Mouse (Mus musculus): Measurements from ENCODE around the gene Tmem132b.

The Tmem132b gene

DNA sequence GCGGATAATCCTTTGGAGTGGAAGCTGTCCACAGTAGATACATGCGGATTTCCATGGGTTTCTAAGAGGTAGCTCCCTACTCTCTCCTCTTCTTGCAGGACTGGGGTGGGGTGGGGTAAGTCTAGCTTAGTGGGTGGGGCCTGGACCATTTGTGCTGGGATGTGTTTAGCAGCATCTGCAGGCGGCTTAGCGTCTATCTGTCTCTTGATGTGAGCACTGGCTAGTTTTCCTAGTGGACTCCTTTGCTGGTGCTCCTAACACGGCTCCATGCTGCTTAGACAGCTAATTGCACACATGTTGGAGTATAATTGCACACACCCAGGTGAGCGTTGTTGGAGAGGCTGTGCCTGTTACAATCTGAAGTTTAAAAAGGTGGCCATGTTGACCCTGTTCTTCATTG lies 149.3 kb downstream of the Tmem132b start:
- DNase-seq = no peak

DNA sequence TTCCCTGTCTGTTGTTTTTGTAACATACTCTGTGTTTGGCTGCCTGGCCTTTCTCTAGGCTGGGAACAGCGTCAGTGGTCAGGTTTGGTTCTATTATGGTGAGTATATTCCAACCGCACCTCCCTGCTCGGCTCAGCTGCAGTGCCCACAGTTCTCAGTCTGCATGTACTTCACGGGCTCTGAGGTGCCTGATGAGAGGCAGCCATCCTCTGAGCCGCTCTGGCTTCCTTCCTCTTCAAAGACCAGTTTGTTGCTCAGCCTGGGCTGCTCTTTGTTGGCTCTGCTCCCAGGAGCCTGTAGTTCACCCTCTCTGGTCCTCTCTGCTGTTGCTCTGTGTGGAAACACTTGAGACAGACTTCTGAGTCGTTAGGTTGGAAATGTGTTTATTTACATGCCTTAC lies 151.9 kb downstream of the Tmem132b start:
- DNase-seq = no peak

DNA sequence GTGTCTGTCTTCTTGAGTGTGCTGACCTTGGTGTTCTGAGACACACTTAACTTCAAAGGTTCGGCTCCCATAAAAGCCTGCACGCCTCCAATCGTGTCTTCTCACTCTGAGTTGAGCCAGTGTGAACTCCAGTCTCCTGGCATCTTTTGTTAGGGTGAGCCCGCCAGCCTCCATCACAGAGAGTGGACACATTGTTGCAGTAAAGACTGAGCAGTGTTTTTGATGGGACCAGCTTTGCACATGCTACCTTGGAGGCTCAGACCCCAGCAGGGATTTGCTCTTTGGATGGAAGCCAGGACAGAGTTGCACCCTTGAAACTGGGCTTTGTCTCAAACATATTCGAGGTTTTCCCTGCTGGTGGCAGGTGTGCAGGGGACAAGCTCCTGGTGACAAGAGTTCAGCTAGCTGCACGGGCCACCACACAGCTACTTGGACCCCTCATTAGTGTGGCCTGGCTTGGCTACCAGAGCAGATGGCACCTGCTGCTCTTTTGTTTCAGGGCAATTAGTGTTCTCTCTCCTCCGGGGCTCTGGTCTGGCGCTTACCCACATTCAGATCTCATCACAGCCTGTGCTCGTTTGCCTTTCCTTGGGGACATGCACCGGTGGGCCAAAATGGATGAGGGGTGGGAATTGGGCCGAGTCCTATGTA lies 154.2 kb downstream of the Tmem132b start:
- peak; percentile 29 to 41 for DNase-seq

DNA sequence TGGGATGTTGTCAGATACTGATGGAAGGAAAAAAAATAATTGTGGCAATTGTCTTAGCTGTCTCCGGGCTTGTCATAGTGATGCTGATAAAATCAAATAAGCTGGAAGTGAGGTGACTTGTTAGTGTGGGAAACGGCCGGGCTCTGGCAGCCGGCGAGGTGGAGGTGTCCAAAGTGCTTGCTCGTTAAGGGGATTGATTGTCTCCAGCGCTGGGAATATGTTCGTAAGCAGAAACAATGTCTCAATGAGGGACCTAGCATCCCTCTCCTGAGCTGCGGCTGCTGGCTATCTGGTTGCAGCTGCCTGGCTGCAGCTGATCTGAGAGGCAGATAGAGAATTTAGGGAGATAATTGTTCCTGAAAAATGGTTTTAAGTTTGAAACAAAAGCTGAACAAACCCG lies 161.0 kb downstream of the Tmem132b start:
- DNase-seq = no peak

DNA sequence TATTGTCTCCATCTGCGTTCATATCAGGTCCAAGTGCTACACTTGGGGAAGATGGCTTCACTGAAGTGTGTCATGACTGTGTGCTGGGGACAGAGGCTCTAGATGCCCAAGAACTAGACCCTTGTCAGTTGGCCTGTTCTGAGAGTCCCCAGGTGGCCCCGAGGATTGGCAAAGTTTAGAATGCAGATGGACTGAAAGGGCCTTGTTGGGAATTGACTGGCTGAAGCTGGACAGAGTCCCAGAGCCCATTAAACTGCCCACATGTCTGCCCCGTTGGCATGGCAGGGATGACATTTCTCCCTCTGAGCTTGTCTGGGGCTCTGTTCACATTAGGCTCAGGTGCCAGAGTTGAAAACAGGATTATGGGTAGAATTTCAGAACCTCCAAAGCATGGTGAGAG lies 167.8 kb downstream of the Tmem132b start:
- DNase-seq = peak; percentile 46 to 61

GRCm38 (mm10) chr5:125700234-125700633 lies 168.7 kb downstream of the Tmem132b start:
- DNase-seq = no peak

DNA sequence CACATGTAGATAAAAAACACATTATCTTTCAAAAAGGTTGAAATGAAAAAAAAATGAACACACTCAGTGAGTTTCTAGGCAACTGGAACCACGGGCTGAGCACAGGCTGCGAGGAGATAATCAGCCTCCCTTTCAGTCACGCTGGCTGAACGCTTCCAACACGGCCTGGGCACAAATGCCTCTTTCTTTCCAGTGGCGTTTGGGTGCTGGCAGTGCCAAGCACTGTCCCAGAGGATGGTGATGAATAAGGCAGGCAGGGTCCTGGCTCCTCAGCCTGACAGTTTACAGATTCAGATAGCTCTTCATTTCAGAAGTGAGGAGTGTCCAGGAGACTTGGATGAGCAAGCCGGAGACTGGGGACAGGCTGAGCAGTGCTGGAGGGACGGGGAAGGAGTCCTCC lies 173.8 kb downstream of the Tmem132b start:
- DNase-seq = peak in 1 of 2 experiments; percentile 23

DNA sequence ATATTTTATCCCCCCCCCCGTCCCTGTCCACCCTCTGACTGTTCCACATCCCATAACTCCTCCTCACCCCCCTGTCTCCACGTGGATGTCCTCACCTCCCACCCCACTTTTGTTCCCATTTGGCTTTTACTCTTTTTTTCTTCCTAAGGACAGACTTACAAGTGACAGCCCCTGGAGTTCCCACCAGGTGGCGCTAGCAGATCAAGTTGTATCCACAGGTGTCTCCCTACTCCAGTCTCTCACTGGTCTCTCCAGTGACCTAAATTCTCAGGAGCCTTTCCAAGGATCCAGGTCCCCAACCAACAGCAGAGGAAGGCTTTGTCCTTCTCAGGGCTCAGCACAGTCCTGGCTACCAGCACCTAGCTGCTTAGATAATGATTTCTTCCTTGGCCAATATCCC lies 177.6 kb downstream of the Tmem132b start:
- peak; percentile 43 to 70 for DNase-seq

DNA sequence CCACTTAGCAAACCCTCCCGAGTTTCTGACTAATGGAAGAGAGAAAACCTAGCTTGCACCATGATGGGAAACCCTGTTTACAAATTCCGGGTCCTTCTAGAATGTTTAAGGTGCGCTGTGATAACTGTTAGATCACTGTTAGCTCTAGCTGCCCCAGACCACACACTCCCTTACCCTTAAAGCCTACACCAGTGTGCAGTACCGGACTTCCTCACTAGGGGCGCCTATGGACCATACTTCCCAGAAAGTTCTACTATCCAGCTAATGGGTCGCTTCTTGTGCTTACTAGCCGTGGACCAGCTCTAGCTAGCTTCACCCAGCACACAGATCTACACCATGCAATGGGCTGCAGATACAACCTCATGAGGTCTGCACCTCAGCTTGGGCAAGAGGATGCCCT lies 195.2 kb downstream of the Tmem132b start:
- DNase-seq = no peak

- DNase-seq = no peak
These were observed 195.9 kb downstream of the Tmem132b start for GRCm38 (mm10) chr5:125727436-125727835.

GRCm38 (mm10) chr5:125727936-125728335 lies 196.4 kb downstream of the Tmem132b start:
- no peak for DNase-seq

DNA sequence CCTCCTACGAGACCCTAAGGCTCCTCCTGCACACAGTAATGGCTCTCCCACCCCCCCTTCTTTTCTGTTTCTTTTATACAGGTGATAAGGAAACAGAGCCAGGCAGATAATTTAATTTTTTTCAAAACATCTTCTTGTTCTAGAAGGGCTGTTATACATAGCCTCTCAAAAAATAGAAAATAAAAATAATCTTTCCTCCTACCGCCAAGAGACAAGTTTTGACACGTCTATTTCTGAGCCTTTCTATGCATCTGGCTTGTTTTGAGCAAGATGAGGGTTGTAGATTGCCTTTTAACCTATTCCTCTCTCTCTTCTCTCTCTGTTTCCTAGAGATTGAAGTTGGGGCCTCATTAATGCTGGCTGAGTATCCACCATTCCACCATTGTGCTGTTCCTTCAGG lies 196.9 kb downstream of the Tmem132b start:
- DNase-seq = no peak

DNA sequence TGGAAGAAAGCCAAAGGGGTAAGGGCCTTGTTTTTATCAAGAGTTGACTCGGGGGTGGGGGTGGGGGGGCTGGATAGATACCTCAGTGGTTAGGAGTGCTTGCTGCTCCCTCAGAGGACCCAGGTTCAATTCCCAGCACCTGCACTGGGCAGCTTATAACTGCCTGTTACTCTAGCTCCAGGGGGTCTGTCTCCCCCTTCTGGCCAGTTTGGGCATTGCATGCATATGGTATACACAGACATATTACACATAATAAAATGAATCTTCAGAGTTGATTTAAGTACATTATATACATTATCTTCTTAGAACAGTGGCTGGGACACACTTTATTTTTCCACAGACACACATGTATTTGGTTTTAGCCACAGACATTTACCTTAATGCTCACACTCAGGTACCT lies 202.2 kb downstream of the Tmem132b start:
- DNase-seq = no peak

- no peak for DNase-seq
These were observed 205.5 kb downstream of the Tmem132b start for GRCm38 (mm10) chr5:125737105-125737504.

GRCm38 (mm10) chr5:125743503-125743902 lies 211.9 kb downstream of the Tmem132b start:
- DNase-seq = no peak

DNA sequence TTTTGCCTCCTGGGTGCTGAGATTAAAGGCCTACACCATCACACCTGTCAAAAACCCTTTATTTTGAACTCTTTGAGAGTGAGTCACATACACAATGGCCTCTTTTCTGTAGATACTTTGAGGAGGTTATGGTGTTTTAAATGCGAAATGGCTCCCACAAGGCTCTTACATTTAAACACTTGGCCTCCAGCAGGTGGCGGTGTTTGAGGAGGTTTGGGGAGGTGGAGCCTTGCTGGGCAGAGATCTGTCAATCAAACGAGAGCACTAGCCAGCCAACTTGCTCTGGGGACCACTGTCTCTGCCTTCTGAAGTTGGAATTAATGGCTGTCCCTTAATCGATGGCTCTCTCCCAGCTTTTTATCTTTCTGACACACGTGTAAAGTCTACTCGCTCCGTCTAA lies 214.2 kb downstream of the Tmem132b start:
- peak in 1 of 2 experiments; percentile 30 for DNase-seq

- no peak for DNase-seq
These were observed 219.9 kb downstream of the Tmem132b start for GRCm38 (mm10) chr5:125751481-125751880.

DNA sequence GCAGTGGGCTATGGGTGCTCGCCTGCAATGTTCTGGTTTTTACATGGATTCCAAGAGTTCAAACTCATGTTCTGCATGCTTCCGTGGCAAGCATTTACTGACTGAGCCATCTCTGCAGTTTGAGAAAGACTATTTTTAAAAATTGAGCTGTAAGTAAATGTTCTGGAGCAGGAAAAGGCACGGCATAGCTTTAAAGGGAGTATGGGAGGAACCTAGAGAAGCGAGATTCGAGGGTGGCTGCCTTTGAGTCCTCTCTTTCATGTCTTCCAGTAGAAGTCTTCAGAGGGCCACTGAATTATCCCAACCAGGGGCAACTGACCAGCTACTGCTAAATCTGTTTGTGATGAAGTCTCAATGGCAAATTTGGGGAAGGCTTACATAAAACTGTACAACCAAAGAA lies 221.0 kb downstream of the Tmem132b start:
- DNase-seq = no peak

DNA sequence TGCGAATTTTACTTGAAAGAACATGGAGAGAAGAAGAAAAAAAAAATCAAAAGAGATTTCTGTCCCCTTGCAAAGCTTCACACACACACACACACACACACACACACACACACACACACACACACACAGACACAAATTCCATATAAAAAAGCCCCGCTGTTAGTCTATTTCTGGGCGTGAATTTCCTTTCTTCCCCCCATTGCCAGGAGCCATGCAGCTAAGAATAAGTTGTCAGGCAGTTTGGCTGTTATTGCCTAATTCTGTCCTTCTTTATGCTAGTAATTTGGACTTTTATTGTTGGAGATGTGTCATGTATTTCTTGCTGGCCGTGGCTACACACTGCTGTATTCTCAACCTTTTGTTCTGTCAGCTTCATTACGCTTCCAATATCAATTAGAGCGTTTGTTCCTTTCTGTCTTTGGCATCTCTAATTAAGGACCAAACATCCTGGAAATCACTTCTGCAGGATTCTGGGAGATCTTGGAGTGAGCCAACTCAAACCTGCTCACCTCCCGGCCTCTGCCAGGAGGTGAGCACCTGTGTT lies 225.5 kb downstream of the Tmem132b start:
- DNase-seq = no peak

DNA sequence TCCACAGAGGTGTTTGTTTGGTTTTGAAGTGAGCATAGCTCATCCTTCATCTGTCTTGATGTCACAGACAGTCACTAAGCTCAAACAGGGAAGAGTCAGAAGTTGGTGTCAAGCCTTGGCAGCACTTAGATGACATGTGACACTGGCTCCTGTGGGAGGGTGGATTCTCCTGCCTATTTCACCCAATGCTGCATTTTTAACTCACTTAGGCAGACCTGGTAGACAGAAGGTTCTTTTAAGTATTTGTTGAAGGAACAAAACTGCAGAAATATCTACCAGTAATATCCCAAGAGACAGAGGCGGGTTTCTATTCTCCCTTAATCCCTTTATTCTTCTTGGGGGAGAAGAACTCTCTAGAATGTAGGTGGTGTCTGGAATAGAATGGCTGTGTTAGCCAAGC lies 226.9 kb downstream of the Tmem132b start:
- DNase-seq = no peak

DNA sequence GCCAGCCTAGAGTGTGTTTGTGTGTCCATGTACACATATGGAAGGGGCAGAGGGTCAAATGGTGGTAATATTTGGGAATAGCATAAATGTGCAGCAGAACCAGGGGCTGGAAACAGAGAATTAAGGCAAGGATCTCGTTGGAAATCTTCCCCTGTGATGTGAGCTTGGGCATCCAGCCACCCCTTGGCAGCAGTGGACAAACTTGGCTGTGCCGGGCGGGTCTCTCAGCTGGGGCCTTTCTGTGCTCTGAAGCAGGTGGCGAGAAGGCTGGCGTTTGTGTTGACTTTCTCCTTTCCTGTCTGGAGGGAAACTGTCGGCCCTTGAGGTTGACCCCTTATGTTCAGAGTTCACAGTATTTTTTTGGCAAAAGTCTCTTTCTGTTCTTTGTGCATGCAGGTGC lies 235.4 kb downstream of the Tmem132b start:
- DNase-seq = peak; percentile 60 to 71

- no peak for DNase-seq
These were observed 236.4 kb downstream of the Tmem132b start for GRCm38 (mm10) chr5:125767950-125768349.

DNA sequence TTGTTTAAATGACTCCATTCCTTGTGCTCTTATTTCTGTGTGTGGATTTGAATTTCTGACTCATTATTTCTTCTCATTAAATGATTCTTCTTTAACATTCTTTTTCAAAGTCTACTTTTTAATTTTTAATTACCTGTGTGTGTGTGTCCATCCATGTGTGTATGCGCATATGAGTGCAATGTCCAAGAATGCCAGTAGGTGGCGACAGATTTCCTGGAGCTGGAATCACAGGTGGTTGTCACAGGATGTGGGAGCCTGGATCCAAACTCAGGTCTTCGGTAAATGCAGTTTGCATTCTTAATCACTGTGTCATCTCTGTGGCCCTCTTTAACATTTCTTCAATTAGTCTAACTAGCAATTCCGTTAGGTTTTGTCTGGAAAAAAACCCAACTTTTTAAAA lies 240.7 kb downstream of the Tmem132b start:
- DNase-seq = no peak

DNA sequence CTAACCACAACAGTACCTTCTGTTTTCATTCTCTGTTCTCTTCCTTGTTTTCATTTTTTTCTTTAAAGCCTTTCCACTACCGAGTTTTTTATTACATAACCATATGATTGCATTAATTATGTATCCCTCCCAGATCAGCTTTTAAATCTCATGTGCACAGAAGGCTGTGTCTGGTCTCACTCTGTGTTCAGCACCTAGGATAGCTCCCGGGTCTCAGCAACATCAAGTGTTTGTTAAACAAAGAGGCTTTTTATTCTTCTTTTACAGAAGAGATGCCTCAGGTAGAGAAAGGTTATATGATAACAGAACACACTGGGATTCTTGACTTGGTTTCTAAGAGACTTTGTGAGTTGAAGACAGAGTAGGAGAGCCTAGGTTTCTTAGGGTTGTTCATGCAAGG lies 241.2 kb downstream of the Tmem132b start:
- no peak for DNase-seq

DNA sequence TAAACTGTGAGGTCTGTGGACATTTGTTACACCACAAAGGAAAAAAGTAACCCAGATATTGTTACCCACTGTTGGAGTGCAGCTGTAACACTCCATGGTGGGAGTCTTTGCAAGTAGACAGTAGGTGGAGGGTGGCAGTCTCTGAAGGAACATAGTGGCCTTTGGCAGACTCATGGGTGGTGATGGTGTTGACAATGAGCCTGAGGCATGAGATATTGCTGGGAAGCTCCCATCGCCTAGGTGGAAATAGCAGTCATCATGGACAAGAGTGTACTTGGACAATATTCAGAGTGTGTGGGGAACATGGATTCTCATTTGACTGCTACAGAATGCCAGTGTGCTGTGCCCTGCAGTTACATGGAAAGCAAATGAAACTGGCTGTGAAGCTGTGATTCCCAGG lies 248.8 kb downstream of the Tmem132b start:
- DNase-seq = no peak
